Mouse (Mus musculus) embryonic fibroblast, embryonic 13.5 days (primary cell): Measurements from ENCODE around the gene Actl6b. TPM values are rescaled to one million over a fixed set of nuclear protein-coding genes. Genes with fewer than 3 reads are reported as not detected.
A peak's percentile ranks its signal among the peaks of the same experiment; 100 is the strongest.
"Not testable (repeated sequence)": the region's sequence is repeated elsewhere in the genome, so short reads cannot be mapped to it uniquely, and the experiment has no call there.

Experiments
- H3K27ac ChIP-seq: 2 replicates; pipeline ENCODE4 v1.5.1; 2012; ENCODE audit warnings: low read length, control low read depth, inconsistent platforms; ENCODE audit not compliant: insufficient read depth
- H3K4me1 ChIP-seq: 2 replicates; pipeline ENCODE4 v1.6.1; 2011; ENCODE audit warnings: low read length; ENCODE audit not compliant: control insufficient read depth, insufficient read depth
- H3K4me3 ChIP-seq: 2 replicates; pipeline ENCODE4 v1.5.1; 2011; ENCODE audit warnings: mild to moderate bottlenecking, control low read depth, low read length; ENCODE audit not compliant: insufficient read depth
- CTCF ChIP-seq: IDR thresholded peaks from 2 replicates; pipeline ENCODE4 v1.5.1; 2011; ENCODE audit warnings: mild to moderate bottlenecking, control low read depth, low read length, moderate library complexity, borderline replicate concordance; ENCODE audit not compliant: insufficient read depth
- POLR2A ChIP-seq: IDR thresholded peaks from 2 replicates; pipeline ENCODE4 v1.6.1; 2011; ENCODE audit warnings: low read depth, mild to moderate bottlenecking, control low read depth, low read length, moderate library complexity
- polyA plus RNA-seq: library from polyadenylated mRNA; stranded (reverse); fragments of >200 nt; gene quantifications from 2 replicates; pipeline ENCODE4 v1.2.4, GENCODE M21; 2011; ENCODE audit warnings: low read depth; ENCODE audit not compliant: missing spikeins, insufficient read length

The Actl6b gene
- polyA plus RNA-seq, 1 experiment: not detected

- H3K4me1 ChIP-seq: peaks cover 13% of the 10 kb centered on the region
- H3K27ac ChIP-seq: peak overlapping the region; percentile 45
- TF ChIP-seq CTCF: no peak
- no peak for TF ChIP-seq POLR2A
These were observed 59.8 kb downstream of the Actl6b start for GRCm38 (mm10) chr5:137613076-137613475.

GRCm38 (mm10) chr5:137613550-137613949 is 60.2 kb downstream of the Actl6b start, which contains the start of gene Pcolce:
Gene Pcolce, minus strand, starts transcription at chr5:137613784.
- Histone ChIP-seq H3K27ac (peak within 1 kb of the TSS; percentile 45), H3K4me1 (peaks cover 13% of the 10 kb centered on the region), H3K4me3 (no peak within 1 kb of the TSS)
- TF ChIP-seq CTCF (no peak), POLR2A (peak; percentile 59)

More at GRCm38 (mm10) chr5:137613076-137613475, 59.8 kb downstream of the Actl6b start:
- no peak overlapping the region for H3K4me3 ChIP-seq

GRCm38 (mm10) chr5:137614921-137615320 is 61.6 kb downstream of the Actl6b start:
- H3K4me1 ChIP-seq: peaks cover 13% of the 10 kb centered on the region
- H3K27ac ChIP-seq, H3K4me3 ChIP-seq: not testable (repeated sequence)

- no peak overlapping the region for H3K4me3 ChIP-seq
These were observed 62.0 kb downstream of the Actl6b start for GRCm38 (mm10) chr5:137615347-137615746.

More at GRCm38 (mm10) chr5:137615347-137615746, 62.0 kb downstream of the Actl6b start:
- peaks cover 13% of the 10 kb centered on the region for H3K4me1 ChIP-seq
- H3K27ac ChIP-seq: no peak overlapping the region
- TF ChIP-seq POLR2A (no peak), CTCF (no peak)

Other genes with a start within 250 kb of the Actl6b start
- gene Srrt, start 245.8 kb upstream of the Actl6b start, polyA plus RNA-seq: 93.6 and 108 TPM in 2 replicates
- 32.5 and 42.9 TPM in 2 replicates for gene Trip6, start 239.1 kb upstream of the Actl6b start, polyA plus RNA-seq
- 7.2 and 7.7 TPM in 2 replicates for gene Slc12a9, start 219.9 kb upstream of the Actl6b start, polyA plus RNA-seq
- gene Ephb4, start 203.4 kb upstream of the Actl6b start, polyA plus RNA-seq: 36.2 and 43.4 TPM in 2 replicates
- gene Zan, start 76.5 kb upstream of the Actl6b start, polyA plus RNA-seq: 0.19 and 0.37 TPM in 2 replicates
- 14.6 and 16.8 TPM in 2 replicates for gene Pop7, start 51.0 kb upstream of the Actl6b start, polyA plus RNA-seq
- 12.1 and 17.7 TPM in 2 replicates for gene Gigyf1, start 35.0 kb upstream of the Actl6b start, polyA plus RNA-seq
- not detected in 2 replicates for gene Epo, start 20.3 kb upstream of the Actl6b start, polyA plus RNA-seq
- 358 and 390 TPM in 2 replicates for gene Gnb2, start 20.0 kb upstream of the Actl6b start, polyA plus RNA-seq
- gene Tfr2, start 16.3 kb downstream of the Actl6b start, polyA plus RNA-seq: 0.67 and 0.68 TPM in 2 replicates
- 35.4 and 41.3 TPM in 2 replicates for gene Mospd3, start 47.5 kb downstream of the Actl6b start, polyA plus RNA-seq
- 732 and 740 TPM in 2 replicates for gene Pcolce, start 60.3 kb downstream of the Actl6b start, polyA plus RNA-seq
- gene Fbxo24, start 75.5 kb downstream of the Actl6b start, polyA plus RNA-seq: 0.60 and 0.67 TPM in 2 replicates
- gene Lrch4, start 75.6 kb downstream of the Actl6b start, polyA plus RNA-seq: 17.5 and 29.1 TPM in 2 replicates
- 3.0 and 3.5 TPM in 2 replicates for gene Gm20605, start 75.7 kb downstream of the Actl6b start, polyA plus RNA-seq
- 2.5 and 3.4 TPM in 2 replicates for gene Sap25, start 87.8 kb downstream of the Actl6b start, polyA plus RNA-seq
- 0.22 and 0.37 TPM in 2 replicates for gene Irs3, start 92.2 kb downstream of the Actl6b start, polyA plus RNA-seq
- 15.1 and 22.0 TPM in 2 replicates for gene Agfg2, start 131.2 kb downstream of the Actl6b start, polyA plus RNA-seq
- gene Nyap1, start 188.1 kb downstream of the Actl6b start, polyA plus RNA-seq: 5.7 and 7.0 TPM in 2 replicates
- gene Tsc22d4, start 192.2 kb downstream of the Actl6b start, polyA plus RNA-seq: 66.6 and 71.5 TPM in 2 replicates
- 11.5 and 14.6 TPM in 2 replicates for gene Ppp1r35, start 225.3 kb downstream of the Actl6b start, polyA plus RNA-seq
- 27.7 and 34.8 TPM in 2 replicates for gene Mepce, start 234.1 kb downstream of the Actl6b start, polyA plus RNA-seq
- 3.5 and 7.1 TPM in 2 replicates for gene Zcwpw1, start 234.3 kb downstream of the Actl6b start, polyA plus RNA-seq